Mouse (Mus musculus) myocyte (in vitro differentiated cells): ENCODE data around the gene Sclt1. TPM values are rescaled to one million over a fixed set of nuclear protein-coding genes. Genes with fewer than 3 reads are reported as not detected.

Experiments
- H3K27me3 ChIP-seq: one replicate; pipeline ENCODE4 v1.6.1; 2011; ENCODE audit not compliant: control insufficient read depth, insufficient read depth, insufficient read length
- H3K36me3 ChIP-seq: one replicate; pipeline ENCODE4 v1.6.1; 2011; ENCODE audit not compliant: control insufficient read depth, insufficient read depth
- H3K4me2 ChIP-seq: one replicate; pipeline ENCODE4 v1.6.1; 2011; ENCODE audit warnings: low read depth, control low read depth
- H3K4me3 ChIP-seq: one replicate; pipeline ENCODE4 v1.5.1; 2011; ENCODE audit warnings: mild to moderate bottlenecking, control low read depth, moderate library complexity
- H3K79me2 ChIP-seq: one replicate; pipeline ENCODE4 v1.6.1; 2011; ENCODE audit not compliant: control insufficient read depth, insufficient read depth
- H3ac ChIP-seq: one replicate; pipeline ENCODE4 v1.6.1; 2011; ENCODE audit not compliant: control insufficient read depth, insufficient read length
- CEBPB ChIP-seq: IDR thresholded peaks from 2 replicates; pipeline ENCODE4 v1.6.1; 2011; ENCODE audit warnings: mild to moderate bottlenecking, moderate library complexity; ENCODE audit not compliant: poor library complexity, insufficient read depth, severe bottlenecking
- E2F4 ChIP-seq: IDR thresholded peaks from one replicate; pipeline ENCODE4 v1.6.1; 2011; ENCODE audit warnings: mild to moderate bottlenecking, control low read depth, moderate library complexity; ENCODE audit not compliant: insufficient read depth
- MAX ChIP-seq: IDR thresholded peaks from one replicate; pipeline ENCODE4 v1.6.1; 2011; ENCODE audit warnings: low read depth, mild to moderate bottlenecking, control low read depth
- MYOD1 ChIP-seq, 3 experiments: IDR thresholded peaks; one replicate each; pipeline ENCODE4 v1.6.1; 2011; ENCODE audit warnings: control low read depth in 2 of 3, low read depth in 2 of 3, mild to moderate bottlenecking in 2 of 3, moderate library complexity in 1 of 3; ENCODE audit not compliant: insufficient read length in 2 of 3, control insufficient read depth in 1 of 3
- MYOG ChIP-seq, 3 experiments: IDR thresholded peaks; one replicate each; pipeline ENCODE4 v1.6.1; 2011; ENCODE audit warnings: control low read depth in 2 of 3, low read depth in 2 of 3, mild to moderate bottlenecking in 2 of 3; ENCODE audit not compliant: insufficient read length in 2 of 3, control insufficient read depth in 1 of 3, insufficient read depth in 1 of 3
- POLR2A ChIP-seq: IDR thresholded peaks from one replicate; pipeline ENCODE4 v1.6.1; 2011; ENCODE audit warnings: low read depth, mild to moderate bottlenecking, control low read depth, moderate library complexity; ENCODE audit not compliant: insufficient read length
- POLR2AphosphoS2 ChIP-seq: IDR thresholded peaks from one replicate; pipeline ENCODE4 v1.6.1; 2011; ENCODE audit warnings: low read depth, control low read depth; ENCODE audit not compliant: insufficient read length
- REST ChIP-seq: IDR thresholded peaks from one replicate; pipeline ENCODE4 v1.6.1; 2011; ENCODE audit warnings: mild to moderate bottlenecking, control low read depth, moderate library complexity; ENCODE audit not compliant: insufficient read depth, insufficient read length
- SRF ChIP-seq: IDR thresholded peaks from one replicate; pipeline ENCODE4 v1.6.1; 2011; ENCODE audit warnings: low read depth; ENCODE audit not compliant: control insufficient read depth, insufficient read length
- TCF12 ChIP-seq: IDR thresholded peaks from one replicate; pipeline ENCODE4 v1.6.1; 2011; ENCODE audit warnings: mild to moderate bottlenecking, control low read depth; ENCODE audit not compliant: poor library complexity, insufficient read depth, severe bottlenecking
- TCF3 ChIP-seq: IDR thresholded peaks from one replicate; pipeline ENCODE4 v1.6.1; 2011; ENCODE audit warnings: low read depth, control low read depth; ENCODE audit not compliant: insufficient read length
- USF1 ChIP-seq: IDR thresholded peaks from one replicate; pipeline ENCODE4 v1.6.1; 2011; ENCODE audit warnings: low read depth, mild to moderate bottlenecking, control low read depth, moderate library complexity
- polyA plus RNA-seq: library from polyadenylated mRNA; unstranded; fragments of >200 nt; fragmentation: generic; extraction: Trizol; gene quantifications from one replicate; pipeline ENCODE4 v1.2.1, GENCODE M21; 2012; ENCODE audit warnings: missing spikeins

Gene Sclt1
- polyA plus RNA-seq, 1 experiment = 1.6 TPM

DNA sequence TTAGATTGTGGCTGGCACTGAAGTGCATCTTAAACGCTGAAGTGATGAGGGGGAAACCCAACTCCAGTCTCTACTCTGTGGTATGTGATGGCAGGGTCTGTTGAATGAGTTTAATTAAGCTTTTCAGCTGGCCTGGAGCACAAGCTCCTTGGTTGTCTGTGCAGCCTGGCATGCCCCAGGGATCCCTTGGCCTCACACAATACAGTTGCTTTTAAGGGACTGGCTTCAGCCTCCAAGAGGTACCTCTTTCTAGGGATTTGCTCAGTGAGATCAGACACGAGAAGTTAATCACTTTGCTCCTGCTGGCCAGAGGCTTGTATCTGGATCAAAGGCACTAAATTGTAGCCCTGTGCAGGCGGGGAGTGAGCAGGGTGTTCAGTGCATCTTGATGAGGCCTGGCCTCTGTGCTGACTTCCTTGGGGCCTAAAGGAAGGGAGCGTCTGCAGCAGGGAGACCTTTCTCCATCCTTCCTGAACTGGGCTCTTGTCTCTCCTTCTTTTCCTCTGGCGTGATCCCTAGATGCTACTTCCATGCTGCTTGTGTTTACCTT lies 138.8 kb downstream of the Sclt1 start:
- Histone ChIP-seq H3ac (no peak overlapping the region), H3K27me3 (no peaks in the 10 kb centered on the region), H3K4me2 (no peak overlapping the region), H3K79me2 (no peaks in the 10 kb centered on the region), H3K4me3 (no peak overlapping the region), H3K36me3 (peaks cover 19% of the 10 kb centered on the region)
- TF ChIP-seq MAX (no peak), CEBPB (no peak), POLR2A (no peak), TCF3 (no peak), MYOG (IDR thresholded peaks at IDR 0.05; ENCODE audit: control insufficient read depth in 1 of 3, insufficient read depth in 1 of 3, insufficient read length in 2 of 3, low read depth in 2 of 3) (no peak), MYOD1 (IDR thresholded peaks at IDR 0.05; ENCODE audit: control insufficient read depth in 1 of 3, insufficient read length in 2 of 3, low read depth in 2 of 3) (no peak), E2F4 (no peak), POLR2AphosphoS2 (no peak), USF1 (no peak), TCF12 (no peak), REST (no peak), SRF (no peak)

DNA sequence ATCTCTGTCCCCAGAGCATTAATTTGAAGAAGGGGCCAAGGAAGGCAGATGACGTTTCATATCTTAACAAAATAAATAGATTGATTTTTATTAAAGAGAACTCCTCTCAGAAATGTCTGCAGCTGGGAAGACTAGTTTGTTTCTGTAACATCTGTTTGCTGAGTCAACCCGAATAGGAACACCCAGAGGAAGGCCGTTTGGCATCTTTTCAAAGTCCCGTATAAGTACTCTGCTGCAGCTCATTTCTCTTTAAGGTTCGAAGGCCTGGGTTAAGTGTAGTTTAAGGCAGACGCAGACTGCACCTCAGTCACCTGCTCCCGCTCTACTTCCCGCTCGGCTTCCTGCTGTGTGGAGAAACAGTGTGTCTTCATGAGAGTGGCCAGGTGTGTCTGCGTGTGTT lies 139.4 kb downstream of the Sclt1 start:
- H3K4me3 ChIP-seq = no peak overlapping the region
- peaks cover 19% of the 10 kb centered on the region for H3K36me3 ChIP-seq
- peak overlapping the region; percentile 44 for H3K4me2 ChIP-seq
- no peaks in the 10 kb centered on the region for H3K79me2 ChIP-seq
- H3K27me3 ChIP-seq = no peaks in the 10 kb centered on the region
- H3ac ChIP-seq = no peak overlapping the region
- TF ChIP-seq E2F4 (no peak), CEBPB (no peak), REST (no peak), TCF3 (no peak), MAX (no peak), POLR2AphosphoS2 (no peak), USF1 (no peak), MYOD1 (IDR thresholded peaks at IDR 0.05; ENCODE audit: control insufficient read depth in 1 of 3, insufficient read length in 2 of 3, low read depth in 2 of 3) (no peak), TCF12 (no peak), SRF (no peak), POLR2A (no peak), MYOG (IDR thresholded peaks at IDR 0.05; ENCODE audit: control insufficient read depth in 1 of 3, insufficient read depth in 1 of 3, insufficient read length in 2 of 3, low read depth in 2 of 3) (no peak)

DNA sequence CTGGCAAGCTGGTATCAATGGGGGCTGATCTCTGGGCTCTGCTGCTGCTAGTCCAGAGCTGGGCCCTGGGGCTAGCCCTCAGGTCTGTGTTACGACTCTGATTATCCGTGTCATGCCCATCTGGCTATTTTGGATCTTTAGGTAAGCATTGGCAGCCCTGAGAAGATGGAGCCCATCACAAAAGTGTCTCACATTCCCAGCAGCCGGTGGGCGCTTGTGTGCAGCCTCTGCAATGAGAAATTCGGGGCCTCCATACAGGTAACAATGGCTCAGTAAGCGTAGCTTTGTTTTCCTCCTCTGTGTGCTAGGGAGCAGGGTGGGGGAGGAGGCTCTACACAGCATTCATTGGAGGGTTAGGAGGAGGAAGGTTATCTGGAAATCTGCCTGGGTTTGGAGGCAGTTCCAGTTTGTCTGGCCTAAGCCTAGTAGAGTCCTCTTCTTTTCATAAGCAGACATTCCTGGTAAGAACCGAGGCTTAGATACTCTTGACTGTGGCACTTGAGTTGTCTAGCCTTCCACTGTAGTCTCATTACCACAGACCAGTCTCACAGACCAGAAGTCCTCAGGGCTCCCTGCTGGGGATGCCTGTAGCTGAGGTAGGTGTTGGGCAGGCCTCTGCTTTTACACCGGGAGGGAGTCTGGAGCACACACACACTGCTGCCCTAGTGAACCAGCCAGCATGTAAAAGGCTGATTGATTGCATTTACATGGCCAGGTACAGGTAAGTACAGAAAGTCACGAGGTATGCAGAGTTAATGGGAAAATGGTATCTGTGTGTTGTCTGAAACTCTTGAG lies 140.9 kb downstream of the Sclt1 start:
- Histone ChIP-seq H3K4me2 (no peak overlapping the region), H3K27me3 (no peaks in the 10 kb centered on the region), H3K4me3 (no peak overlapping the region), H3ac (no peak overlapping the region), H3K36me3 (peaks cover 26% of the 10 kb centered on the region), H3K79me2 (no peaks in the 10 kb centered on the region)
- TF ChIP-seq SRF = no peak

DNA sequence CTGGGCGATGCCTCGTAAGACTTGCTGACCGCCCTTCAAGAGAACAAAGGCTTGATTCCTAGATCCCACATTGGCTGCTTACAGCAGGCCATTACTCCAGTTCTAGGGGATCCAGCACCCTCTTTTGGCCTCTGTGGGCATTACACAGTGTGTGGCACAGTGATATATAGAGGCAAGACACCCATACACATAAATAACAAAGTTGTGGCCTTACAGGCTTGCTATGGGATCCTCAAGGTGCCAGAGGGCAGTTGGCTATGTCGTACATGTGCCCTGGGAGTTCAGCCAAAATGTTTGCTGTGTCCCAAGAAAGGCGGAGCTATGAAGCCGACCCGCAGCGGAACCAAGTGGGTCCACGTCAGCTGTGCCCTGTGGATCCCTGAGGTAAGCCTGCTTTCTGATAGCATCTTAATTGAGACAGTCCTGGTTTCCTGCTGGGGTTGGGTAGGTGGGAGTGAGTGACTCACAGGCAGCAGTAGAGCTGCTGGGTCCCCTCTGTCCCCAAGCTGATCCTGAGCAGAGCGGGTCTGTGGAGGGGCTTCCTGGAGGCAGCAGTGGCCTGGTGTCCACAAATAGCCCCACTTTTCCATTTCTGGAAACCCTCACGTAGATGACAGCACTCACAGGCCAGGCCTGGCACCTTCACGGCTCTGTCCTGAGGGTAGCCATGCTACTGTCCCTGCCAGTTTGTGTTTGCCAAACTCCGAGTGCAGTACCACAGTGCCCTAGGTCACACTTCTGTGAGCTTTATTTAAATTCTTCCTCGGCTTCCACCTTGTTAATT lies 142.3 kb downstream of the Sclt1 start:
- TF ChIP-seq MYOG (IDR thresholded peaks at IDR 0.05; ENCODE audit: control insufficient read depth in 1 of 3, insufficient read depth in 1 of 3, insufficient read length in 2 of 3, low read depth in 2 of 3) (no peak), TCF12 (no peak), MAX (no peak), MYOD1 (IDR thresholded peaks at IDR 0.05; ENCODE audit: control insufficient read depth in 1 of 3, insufficient read length in 2 of 3, low read depth in 2 of 3) (no peak), USF1 (no peak), TCF3 (no peak), E2F4 (no peak), REST (no peak), SRF (no peak)
- H3K4me3 ChIP-seq = no peak overlapping the region
- no peak overlapping the region for H3ac ChIP-seq
- H3K79me2 ChIP-seq = no peaks in the 10 kb centered on the region
- no peaks in the 10 kb centered on the region for H3K27me3 ChIP-seq
- H3K4me2 ChIP-seq = no peak overlapping the region
- H3K36me3 ChIP-seq = peaks cover 37% of the 10 kb centered on the region
